Mouse (Mus musculus) liver, adult (tissue): Measurements from ENCODE around the gene Serpinb9.

ENCODE experiments used
- GATA4 ChIP-seq: IDR thresholded peaks from 2 replicates; pipeline ENCODE4 v1.6.1; 2014; ENCODE audit warnings: mild to moderate bottlenecking, low read length; ENCODE audit not compliant: insufficient replicate concordance

Gene Serpinb9

GRCm38 (mm10) chr13:33028550-33028949, 25.5 kb downstream of the Serpinb9 start:
- no peak for TF ChIP-seq GATA4

GRCm38 (mm10) chr13:33030281-33030680, 27.2 kb downstream of the Serpinb9 start:
- no peak for TF ChIP-seq GATA4

GRCm38 (mm10) chr13:33035506-33035905, 32.5 kb downstream of the Serpinb9 start:
- no peak for TF ChIP-seq GATA4

- TF ChIP-seq GATA4, result no peak
These were observed 40.5 kb downstream of the Serpinb9 start for GRCm38 (mm10) chr13:33043542-33043941.

- no peak for TF ChIP-seq GATA4
These were observed 44.2 kb downstream of the Serpinb9 start for GRCm38 (mm10) chr13:33047234-33047633.

GRCm38 (mm10) chr13:33048187-33048586, 45.1 kb downstream of the Serpinb9 start:
- no peak for TF ChIP-seq GATA4

GRCm38 (mm10) chr13:33051697-33052096, 48.6 kb downstream of the Serpinb9 start:
- no peak for TF ChIP-seq GATA4

- TF ChIP-seq GATA4, result no peak
These were observed 60.0 kb downstream of the Serpinb9 start for GRCm38 (mm10) chr13:33063048-33063447.
